Mouse (Mus musculus) heart, adult 9 months (tissue): ENCODE results near the gene Cdc42bpg.

ENCODE experiments used
- DNase-seq, 2 experiments: peaks; one replicate each; pipeline ENCODE4 v3.0.0; 2022; ENCODE audit warnings: low spot score in 2 of 2

Gene Cdc42bpg

GRCm38 (mm10) chr19:6306137-6306551 is at the start of gene Cdc42bpg:
TSS of gene Cdc42bpg (plus strand) at chr19:6306456.
- peak; percentile 84 to 87 for DNase-seq

GRCm38 (mm10) chr19:6260428-6260827 is 45.8 kb upstream of the Cdc42bpg start:
- DNase-seq: no peak

- DNase-seq: no peak
These were observed 45.3 kb upstream of the Cdc42bpg start for GRCm38 (mm10) chr19:6260946-6261345.

GRCm38 (mm10) chr19:6261379-6261778 is 44.9 kb upstream of the Cdc42bpg start:
- DNase-seq: no peak

- peak; percentile 55 to 68 for DNase-seq
These were observed 44.0 kb upstream of the Cdc42bpg start for GRCm38 (mm10) chr19:6262222-6262621.

- no peak for DNase-seq
These were observed 43.3 kb upstream of the Cdc42bpg start for GRCm38 (mm10) chr19:6262839-6263433.

- no peak for DNase-seq
These were observed 42.1 kb upstream of the Cdc42bpg start for GRCm38 (mm10) chr19:6264200-6264599.

- no peak for DNase-seq
These were observed 41.3 kb upstream of the Cdc42bpg start for GRCm38 (mm10) chr19:6264945-6265344.

- no peak for DNase-seq
These were observed 40.5 kb upstream of the Cdc42bpg start for GRCm38 (mm10) chr19:6265727-6266182.

- peak; percentile 59 to 77 for DNase-seq
These were observed 38.7 kb upstream of the Cdc42bpg start for GRCm38 (mm10) chr19:6267306-6268169.

GRCm38 (mm10) chr19:6268170-6268528 is 38.1 kb upstream of the Cdc42bpg start:
- DNase-seq: peak; percentile 85 to 90

GRCm38 (mm10) chr19:6268670-6269132 is 37.6 kb upstream of the Cdc42bpg start:
- no peak for DNase-seq

GRCm38 (mm10) chr19:6269798-6270475 is 36.3 kb upstream of the Cdc42bpg start:
- DNase-seq: no peak

GRCm38 (mm10) chr19:6270661-6271060 is 35.6 kb upstream of the Cdc42bpg start:
- no peak for DNase-seq

- no peak for DNase-seq
These were observed 35.0 kb upstream of the Cdc42bpg start for GRCm38 (mm10) chr19:6271206-6271605.

- no peak for DNase-seq
These were observed 34.2 kb upstream of the Cdc42bpg start for GRCm38 (mm10) chr19:6272053-6272452.

GRCm38 (mm10) chr19:6272738-6273137 is 33.5 kb upstream of the Cdc42bpg start:
- peak; percentile 69 to 77 for DNase-seq

GRCm38 (mm10) chr19:6273592-6273991 is 32.7 kb upstream of the Cdc42bpg start:
- DNase-seq: no peak

GRCm38 (mm10) chr19:6273998-6274608 is 32.2 kb upstream of the Cdc42bpg start:
- peak in 1 of 2 experiments; percentile 49 for DNase-seq

GRCm38 (mm10) chr19:6275740-6276389 is 30.4 kb upstream of the Cdc42bpg start:
- peak; percentile 60 to 78 for DNase-seq
